Mouse (Mus musculus) left cerebral cortex, postnatal 14 days (tissue): ENCODE data around the gene Pdss2. TPM values are rescaled to one million over a fixed set of nuclear protein-coding genes. Genes with fewer than 3 reads are reported as not detected.

Experiments used
- DNase-seq, 2 experiments: peaks; one replicate each; pipeline ENCODE4 v3.0.0; 2021 to 2022; ENCODE audit warnings: low spot score in 2 of 2, mixed read lengths in 1 of 2
- intact Hi-C: fragments of 180-260 bp; cut with DNase I; formaldehyde crosslinking; loops from one replicate; pipeline ENCODE4 v1.15.1; 2025
- long read RNA-seq, 2 experiments: library from polyadenylated mRNA; stranded (forward); transcript quantifications; one replicate each; pipeline ENCODE4 v2.0.0; 2021
- total RNA-seq, 2 experiments: library from RNA; stranded (reverse); gene quantifications; 2 replicates each; pipeline ENCODE4 v1.2.3; 2021

Pdss2 gene
- total RNA-seq, result 10 to 100 TPM; 17.6 to 18.1 TPM
- long read RNA-seq, experiment 1, transcript Pdss2-201 (8 exons, 2,127 nt), result major isoform, 15 of 23 reads
- long read RNA-seq, experiment 1, partial matches to known transcripts, result 0 of 23 reads
- long read RNA-seq, experiment 1, other reads (novel, unspliced or antisense), result 8 of 23 reads
- long read RNA-seq, experiment 2, transcript Pdss2-201 (8 exons, 2,127 nt), result major isoform, 14 of 17 reads
- long read RNA-seq, experiment 2, partial matches to known transcripts, result 0 of 17 reads
- long read RNA-seq, experiment 2, other reads (novel, unspliced or antisense), result 3 of 17 reads

DNA sequence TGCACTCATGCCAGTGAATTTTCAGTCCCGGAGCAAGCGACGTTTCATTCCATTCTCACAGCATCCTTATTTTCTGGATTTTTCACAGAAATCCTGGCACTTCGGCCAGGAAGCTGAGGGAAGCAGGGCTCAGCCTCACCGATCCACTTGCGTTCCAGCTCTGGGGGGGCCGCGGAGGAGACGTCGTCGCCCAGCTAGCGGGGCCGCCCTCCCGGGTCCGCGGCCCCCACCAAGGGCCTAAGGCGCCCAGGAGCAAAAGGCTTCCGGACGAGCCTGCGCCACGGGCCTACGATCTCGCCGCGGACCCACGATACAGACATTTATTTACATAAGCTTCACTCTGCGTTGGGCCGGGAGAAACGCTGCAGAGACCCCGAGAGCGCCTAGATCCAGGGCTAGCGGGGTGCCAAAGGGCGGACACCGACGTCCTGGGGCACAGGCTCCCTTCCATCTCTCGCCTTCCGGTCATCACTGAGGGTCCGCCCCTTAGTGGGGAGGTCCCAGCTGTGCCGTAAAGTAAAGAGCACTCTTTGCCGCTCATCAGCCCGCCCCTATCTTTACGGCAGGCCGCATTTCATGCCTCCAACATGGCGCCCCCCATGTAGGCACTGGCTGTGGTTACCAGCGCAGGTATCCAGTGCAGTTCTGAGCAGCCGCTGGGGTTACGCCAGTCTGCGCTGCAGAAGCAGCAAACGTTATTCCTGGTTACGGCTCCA is at the start of gene Pdss2:
TSS of gene Pdss2 (plus strand) at position 577 of the 716 bp plus-strand sequence.
- intact Hi-C loops, result loop anchor here (2.0 to 10.0 kb wide), 2 partner anchors 46 to 54 kb away; partner anchors contain the start of genes 9030612E09Rik and Sobp
- peak; percentile 93 to 95 for DNase-seq

DNA sequence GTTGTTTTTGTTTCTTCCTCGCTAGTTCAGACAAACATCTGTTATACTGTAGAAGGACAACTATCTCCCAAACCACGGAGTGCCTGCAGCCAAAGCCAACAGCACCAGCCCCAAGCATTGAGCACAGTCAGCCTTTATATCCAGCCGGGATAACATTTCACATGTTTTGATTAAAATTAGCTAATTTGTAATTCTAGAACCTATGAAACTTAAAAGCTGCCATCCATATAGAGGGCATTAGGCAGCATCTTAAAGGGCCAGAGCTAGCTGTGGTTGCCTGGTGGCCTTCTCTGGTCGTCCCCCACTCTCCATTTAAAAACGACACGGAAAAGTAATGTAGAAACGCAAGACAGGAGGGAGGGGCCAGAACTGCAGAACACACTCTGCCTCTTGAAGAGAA is 49.2 kb upstream of the Pdss2 start:
- DNase-seq, result no peak
- intact Hi-C loops, result loop anchor here (5.0 kb wide), 4 partner anchors 70 to 305 kb away; partner anchors contain the start of gene Bend3

- intact Hi-C loops, result loop anchor here (5.0 kb wide), 4 partner anchors 70 to 305 kb away; partner anchors contain the start of gene Bend3
- DNase-seq, result no peak
These were observed 48.7 kb upstream of the Pdss2 start for GRCm38 (mm10) chr10:43172554-43172953.

DNA sequence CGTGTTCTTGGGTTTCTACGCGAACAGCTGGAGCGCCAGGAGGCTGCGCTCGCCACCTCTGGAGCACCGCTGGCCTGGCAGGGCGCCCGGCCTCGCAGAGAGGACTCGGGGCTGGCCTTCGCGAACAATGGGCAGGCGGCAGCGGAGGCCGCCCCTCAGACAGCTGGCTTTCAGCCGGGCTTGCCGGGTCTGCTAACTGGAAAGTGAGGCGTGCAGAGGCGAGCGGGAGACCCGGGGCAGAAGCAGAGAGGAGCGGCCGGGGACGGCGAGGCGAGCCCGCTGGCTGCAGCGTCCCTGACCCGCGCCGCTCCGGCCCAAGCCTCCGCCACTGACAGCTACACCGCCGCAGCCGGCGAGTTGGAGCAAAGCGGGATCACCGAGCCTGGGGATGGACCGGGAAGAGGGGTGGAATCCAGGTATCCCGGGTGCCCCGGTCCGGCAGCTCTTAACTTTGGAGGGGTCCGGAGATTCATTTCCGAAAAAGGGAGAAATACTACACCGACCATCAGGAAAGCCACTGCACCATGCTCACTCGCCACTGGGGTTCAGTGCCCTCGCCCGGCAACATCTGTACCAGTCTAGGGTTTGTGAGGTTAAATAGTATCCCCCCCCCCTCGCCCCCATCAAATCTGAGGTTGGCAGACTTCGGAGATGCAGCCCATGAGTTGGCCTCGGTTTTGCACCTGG is 48.0 kb upstream of the Pdss2 start:
- DNase-seq, result peak; percentile 37 to 55
- intact Hi-C loops, result loop anchor here (5.0 kb wide), 4 partner anchors 71 to 304 kb away; partner anchors contain the start of gene Bend3

DNA sequence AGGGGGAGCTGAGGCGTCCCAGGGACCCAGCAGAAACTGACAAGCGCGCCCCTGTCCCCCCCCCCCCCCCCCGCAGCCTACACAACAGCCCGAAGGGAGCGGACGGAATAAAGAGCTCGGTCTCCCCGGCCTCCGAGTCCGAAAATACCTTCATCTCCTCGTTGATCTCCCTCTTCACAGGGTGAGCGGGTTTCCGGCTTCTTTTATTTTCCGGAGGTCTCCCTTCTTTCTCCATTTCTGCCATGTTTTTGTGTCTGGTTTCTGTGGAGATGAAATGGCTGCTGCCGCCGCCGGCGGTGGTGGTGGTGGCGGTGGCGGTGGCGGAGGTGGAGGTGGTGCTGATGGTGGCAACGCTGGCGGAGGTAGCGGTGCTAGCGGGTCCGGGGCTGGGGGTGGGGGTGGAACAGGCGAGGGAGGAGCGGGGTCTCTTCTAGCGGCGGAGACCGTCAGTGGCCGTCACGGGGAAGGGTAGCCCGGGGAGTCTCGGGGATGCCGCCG is 47.4 kb upstream of the Pdss2 start:
- no peak for DNase-seq
- intact Hi-C loops, result loop anchor here (2.0 to 5.0 kb wide), 5 partner anchors 47 to 303 kb away; partner anchors contain the start of genes Bend3 and Pdss2

- DNase-seq, result peak; percentile 76 to 82
- intact Hi-C loops, result loop anchor here (2.0 to 5.0 kb wide), 5 partner anchors 46 to 303 kb away; partner anchors contain the start of genes Bend3 and Pdss2
These were observed 46.7 kb upstream of the Pdss2 start, which contains the start of the genes Sobp and 9030612E09Rik for GRCm38 (mm10) chr10:43174326-43175155. Gene Sobp, minus strand, starts transcription at chr10:43174530. Gene 9030612E09Rik, plus strand, starts transcription at chr10:43174704.

DNA sequence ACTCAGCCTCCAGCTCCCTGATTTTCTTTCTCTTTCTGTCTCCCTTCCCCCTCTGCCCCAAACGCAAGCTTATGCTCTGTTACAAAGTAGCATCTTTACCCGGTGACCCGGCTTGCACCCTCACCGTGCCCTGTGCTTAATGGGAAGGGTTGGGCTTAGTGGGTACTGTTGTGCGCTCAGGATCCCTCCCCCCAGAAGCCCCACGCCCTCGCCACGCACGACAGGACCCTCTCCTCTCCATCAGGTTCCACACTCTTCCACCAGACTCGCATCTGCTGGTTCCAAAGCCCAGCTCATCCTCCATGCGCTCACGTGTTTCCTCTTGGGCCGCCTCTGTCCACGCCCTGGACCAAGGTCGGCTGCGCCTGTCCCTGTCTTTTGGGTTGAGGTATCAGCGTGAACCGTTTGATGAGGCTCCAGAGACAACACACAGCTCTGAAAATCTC is 46.1 kb upstream of the Pdss2 start:
- peak in 1 of 2 experiments; percentile 42 for DNase-seq
- intact Hi-C loops, result loop anchor here (2.0 kb wide), 1 partner anchor 46 kb away; the partner anchor contains the start of gene Pdss2

DNA sequence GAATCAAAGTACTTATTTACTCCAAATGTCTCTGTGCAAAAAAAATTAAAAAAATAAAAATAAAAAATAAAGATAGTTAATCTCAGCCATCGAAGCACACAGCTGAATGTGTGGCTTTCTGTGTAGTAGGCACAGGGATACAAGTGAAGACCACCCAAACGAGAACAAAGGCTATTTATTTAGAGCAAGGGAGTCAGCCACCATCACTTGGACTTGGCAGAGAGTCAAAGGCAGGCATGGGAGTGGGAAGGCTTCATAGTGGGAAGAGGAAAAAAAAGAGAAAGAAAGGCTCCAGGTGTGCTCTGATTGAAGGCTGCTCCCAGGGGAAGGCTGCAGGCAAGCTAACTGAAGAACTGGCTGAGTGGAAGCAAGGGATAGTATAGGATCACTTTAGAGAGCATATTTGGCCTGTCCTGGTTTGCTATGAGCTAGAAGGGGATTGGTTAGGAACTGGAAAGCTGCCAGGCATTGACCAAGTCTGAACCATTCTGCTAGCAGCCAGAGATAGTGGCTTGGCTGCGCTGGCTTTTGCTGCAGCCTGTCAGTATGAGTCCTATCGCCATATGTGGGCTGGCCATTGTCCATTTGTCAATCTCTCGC is 40.9 kb upstream of the Pdss2 start:
- DNase-seq, result no peak
- intact Hi-C loops, result no loop called here

- DNase-seq, result no peak
- intact Hi-C loops, result no loop called here
These were observed 21.1 kb upstream of the Pdss2 start for GRCm38 (mm10) chr10:43200206-43200605.

- intact Hi-C loops, result no loop called here
- DNase-seq, result no peak
These were observed 17.4 kb upstream of the Pdss2 start for GRCm38 (mm10) chr10:43203865-43204264.

DNA sequence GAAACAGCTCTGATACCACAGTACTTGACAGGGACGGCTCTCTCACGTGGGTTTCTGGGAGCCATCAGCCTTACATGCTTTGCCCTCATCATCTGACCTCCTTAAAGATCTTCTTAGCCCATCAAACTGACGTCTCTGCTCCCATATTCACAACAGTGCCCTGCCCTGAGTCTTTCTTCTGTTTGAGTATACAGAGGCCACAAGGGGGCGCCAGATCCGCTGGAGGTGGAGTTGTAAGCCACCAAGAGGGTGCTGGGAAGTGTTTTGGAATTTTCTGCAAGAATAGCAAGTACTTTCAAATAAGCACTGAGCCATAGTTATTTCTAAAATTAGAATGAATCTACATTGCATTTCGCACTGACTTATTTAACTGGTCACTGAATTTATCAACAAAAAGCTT is 9.4 kb upstream of the Pdss2 start:
- DNase-seq, result peak in 1 of 2 experiments; percentile 6
- intact Hi-C loops, result no loop called here

- no peak for DNase-seq
- intact Hi-C loops, result no loop called here
These were observed 3.9 kb upstream of the Pdss2 start for GRCm38 (mm10) chr10:43217361-43217900.

DNA sequence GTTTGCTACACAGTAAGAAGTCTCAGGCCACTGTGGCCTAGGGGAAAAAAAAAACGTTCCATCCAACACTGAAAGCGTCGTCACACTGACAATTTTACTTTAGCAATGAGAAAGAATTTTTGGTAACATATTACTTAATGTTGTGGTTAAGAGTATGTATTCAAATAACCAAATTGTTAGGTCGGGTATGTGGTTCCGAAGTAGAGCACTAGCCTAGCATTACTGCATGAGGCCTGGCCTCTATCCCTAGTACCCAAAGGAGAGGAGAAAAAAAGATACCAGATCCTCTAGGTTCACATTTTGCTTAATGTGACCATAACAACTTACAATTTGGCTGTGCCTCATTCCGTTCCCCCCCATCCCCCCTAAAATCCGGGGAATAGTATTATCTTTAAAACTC is 807 bp upstream of the Pdss2 start:
- intact Hi-C loops, result loop anchor here (2.0 to 10.0 kb wide), 2 partner anchors 46 to 54 kb away; partner anchors contain the start of genes 9030612E09Rik and Sobp
- no peak for DNase-seq

DNA sequence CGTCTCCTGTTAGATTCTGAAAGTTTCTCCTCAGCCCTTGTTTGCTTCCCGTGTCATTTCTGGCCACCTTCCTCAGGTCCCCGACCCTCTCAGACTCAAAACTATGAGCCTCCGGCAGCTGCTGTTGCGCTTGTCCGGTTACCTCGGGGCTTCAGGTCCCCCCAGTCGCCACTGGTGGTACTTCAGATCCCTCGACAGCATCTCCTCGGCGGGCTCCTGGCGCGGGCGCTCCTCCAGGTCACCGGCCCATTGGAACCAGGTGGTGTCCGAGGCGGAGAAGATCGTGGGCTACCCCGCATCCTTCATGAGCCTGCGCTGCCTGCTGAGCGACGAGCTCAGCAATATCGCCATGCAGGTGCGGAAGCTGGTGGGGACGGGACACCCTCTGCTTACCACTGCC is 373 bp downstream of the Pdss2 start:
- no peak for DNase-seq

DNA sequence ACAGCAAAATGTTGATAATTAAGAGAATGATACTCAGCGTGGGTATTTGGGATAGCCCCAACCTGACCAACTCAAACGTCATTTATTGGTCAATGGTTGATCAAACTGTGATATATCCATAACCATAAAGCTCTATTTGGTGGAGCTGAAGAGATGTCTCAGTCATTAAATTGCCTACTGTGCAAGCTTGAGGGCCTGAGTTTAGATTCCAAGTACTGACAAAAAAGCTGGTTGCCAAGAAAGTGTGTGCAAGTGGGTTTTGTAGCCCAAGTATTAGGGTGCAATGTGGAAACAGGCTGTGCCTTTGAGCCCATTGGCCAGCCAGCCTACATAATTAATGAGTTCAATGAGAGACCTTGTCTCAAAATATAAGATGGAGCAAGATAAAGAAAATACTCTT is 2.1 kb downstream of the Pdss2 start:
- intact Hi-C loops, result loop anchor here (10.0 kb wide), 1 partner anchor 51 kb away; no protein-coding TSS in a partner anchor
- no peak for DNase-seq

More for the DNA sequence above, 373 bp downstream of the Pdss2 start:
- intact Hi-C loops, result loop anchor here (2.0 to 10.0 kb wide), 2 partner anchors 47 to 53 kb away; partner anchors contain the start of genes 9030612E09Rik and Sobp

- no peak for DNase-seq
- intact Hi-C loops, result loop anchor here (10.0 kb wide), 1 partner anchor 48 kb away; no protein-coding TSS in a partner anchor
These were observed 5.1 kb downstream of the Pdss2 start for GRCm38 (mm10) chr10:43226391-43226790.

GRCm38 (mm10) chr10:43229236-43229635 is 8.0 kb downstream of the Pdss2 start:
- DNase-seq, result no peak
- intact Hi-C loops, result loop anchor here (10.0 kb wide), 1 partner anchor 46 kb away; no protein-coding TSS in a partner anchor
